Mouse (Mus musculus) monocyte, adult 5-6 weeks (primary cell): ENCODE results near the gene Wnt16. TPM values are rescaled to one million over a fixed set of nuclear protein-coding genes. Genes with fewer than 3 reads are reported as not detected.
"Not testable (repeated sequence)": the region's sequence is repeated elsewhere in the genome, so short reads cannot be mapped to it uniquely, and the experiment has no call there.

Source experiments
- ATAC-seq: fragments of 153-309, 156-312 bp; replicated peaks from 2 replicates; pipeline ENCODE4 v1.8.0; 2017; ENCODE audit warnings: mild to moderate bottlenecking; ENCODE audit not compliant: low TSS enrichment, insufficient number of reproducible peaks, severe bottlenecking, poor library complexity, low FRiP score
- total RNA-seq: library from RNA; stranded (forward); fragments of 200-1000, 200-491, 200-594 nt; gene quantifications from 3 replicates; pipeline ENCODE4 v1.2.3, GENCODE M21; 2017

The Wnt16 gene
- not detected in 3 replicates for total RNA-seq

DNA sequence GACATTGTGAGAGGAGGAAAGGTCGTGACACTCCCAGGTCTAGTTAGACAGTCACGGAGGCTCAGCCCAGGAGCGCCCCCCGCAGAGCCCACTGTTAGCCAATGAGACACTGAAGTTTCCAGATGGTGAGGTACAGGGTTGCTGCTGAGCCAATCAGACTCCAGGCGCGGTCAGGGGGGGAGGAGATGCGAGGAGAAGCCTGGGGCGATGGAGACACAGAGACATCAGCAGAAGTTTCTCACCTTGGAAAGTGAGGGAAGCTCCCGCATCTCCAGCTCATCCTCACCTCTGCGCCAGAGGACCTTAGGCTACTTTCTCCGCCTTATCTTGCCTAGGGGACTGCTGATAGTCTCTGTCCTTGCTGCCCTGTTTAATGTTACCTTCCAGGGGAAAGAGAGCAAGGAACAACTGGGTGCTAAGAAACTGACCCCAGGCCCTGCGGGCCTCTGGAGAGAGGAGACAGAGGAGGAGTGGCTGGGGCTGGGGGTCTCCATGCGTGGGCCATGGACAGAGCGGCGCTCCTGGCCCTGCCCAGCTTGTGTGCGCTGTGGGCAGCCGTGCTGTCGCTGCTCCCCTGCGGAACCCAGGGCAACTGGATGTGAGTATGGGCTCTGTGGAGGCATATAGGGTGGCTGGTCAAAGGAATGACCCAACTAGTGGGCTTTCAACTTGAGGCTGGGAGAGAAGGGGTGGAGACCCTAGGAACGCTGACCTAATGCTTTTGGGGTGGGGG is at the start of gene Wnt16:
Gene Wnt16, plus strand, starts transcription at position 224 of the 733 bp plus-strand sequence.
- ATAC-seq: no peak

DNA sequence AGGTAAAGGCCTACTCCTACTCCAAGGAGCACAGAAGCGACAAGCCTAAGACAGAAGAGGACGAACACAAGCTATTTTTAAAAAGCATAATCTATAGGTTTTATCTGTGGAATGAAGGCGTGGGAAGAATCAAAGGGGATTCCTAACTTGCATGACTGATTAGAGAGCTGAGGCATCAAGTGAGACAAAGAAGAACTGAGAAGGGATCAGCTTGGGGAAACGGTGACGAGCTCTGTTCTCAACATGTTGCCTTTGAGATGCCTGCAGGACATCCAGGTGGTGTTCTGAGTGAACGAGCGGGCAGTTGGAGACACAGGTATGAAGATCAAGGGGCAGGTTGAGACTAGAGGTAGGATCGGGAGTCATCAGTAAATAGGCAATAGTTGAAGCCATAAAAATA is 44.7 kb upstream of the Wnt16 start:
- no peak for ATAC-seq

DNA sequence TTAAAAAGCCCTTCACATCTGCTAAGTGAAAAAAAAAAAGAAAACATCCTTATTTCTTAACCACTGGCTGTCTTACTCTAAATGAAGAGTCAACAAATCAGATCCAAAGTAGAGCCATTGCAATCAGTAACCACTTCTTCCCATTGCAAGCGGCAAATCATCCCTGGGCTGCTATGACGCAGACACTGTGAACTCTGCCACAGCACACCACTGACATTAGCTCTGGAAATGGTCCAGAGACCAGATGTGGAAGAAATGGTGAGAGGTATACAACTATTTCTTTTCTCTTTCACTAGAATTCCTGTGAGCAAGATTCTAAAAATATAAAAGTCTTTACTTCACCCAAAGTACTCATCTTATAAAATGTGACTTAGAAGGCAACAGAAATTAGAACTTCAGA is 41.3 kb upstream of the Wnt16 start:
- ATAC-seq: no peak

DNA sequence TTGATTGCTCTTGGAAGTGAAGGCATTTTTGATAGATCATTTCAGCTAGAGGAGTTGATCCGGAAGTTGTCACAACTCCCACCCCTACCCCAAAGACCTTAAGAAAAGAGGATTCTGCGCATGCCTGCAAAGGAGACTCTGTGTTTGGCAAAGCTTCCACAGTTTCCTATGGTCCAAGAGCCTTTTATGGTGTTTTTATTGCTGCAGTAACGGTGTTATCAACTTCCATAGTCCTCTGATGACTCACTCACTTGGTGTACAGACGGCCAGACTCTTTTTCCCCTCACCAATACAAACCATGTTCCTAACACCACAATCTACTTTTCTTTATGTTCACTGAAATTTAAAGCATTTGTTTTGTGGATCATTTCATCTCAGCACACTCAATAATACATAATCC is 29.2 kb upstream of the Wnt16 start:
- no peak for ATAC-seq

DNA sequence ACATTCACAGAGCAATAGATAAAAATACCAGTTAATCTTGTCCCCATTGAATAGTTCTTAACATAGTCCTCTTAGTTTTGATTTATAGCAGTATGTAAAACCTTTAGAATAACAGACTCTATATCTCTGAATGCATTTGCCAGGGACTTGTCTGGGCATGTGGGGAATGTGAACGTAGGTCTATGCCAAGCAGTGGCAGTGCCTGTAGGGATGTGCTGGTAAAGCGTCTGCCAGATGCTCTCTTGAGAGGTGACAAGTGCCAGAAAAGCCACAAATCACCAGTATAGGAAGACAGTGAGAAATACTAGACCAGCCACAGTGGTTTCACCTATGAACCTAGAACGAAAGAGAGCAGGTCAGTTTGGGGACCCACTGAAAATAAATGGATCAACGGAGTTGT is 25.5 kb upstream of the Wnt16 start:
- no peak for ATAC-seq

DNA sequence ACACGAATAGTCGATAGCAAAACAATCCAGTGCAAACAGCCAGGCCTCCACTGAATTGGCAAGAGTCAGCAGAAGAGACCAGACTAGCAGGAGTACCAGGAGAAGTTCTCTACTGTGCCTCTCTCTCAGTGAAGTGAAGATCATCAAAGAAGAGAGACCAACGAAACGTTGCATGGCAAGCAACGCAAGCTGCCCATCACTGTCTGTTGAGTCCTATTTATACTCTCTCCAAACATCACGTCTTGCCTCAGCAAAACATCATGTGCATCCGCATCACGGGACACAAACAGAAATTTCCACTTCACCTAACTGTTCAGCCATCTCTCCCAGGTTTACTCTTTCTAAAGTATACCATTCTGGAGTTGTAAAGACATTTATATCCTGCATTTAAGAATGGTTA is 23.9 kb upstream of the Wnt16 start:
- not testable (repeated sequence) for ATAC-seq

DNA sequence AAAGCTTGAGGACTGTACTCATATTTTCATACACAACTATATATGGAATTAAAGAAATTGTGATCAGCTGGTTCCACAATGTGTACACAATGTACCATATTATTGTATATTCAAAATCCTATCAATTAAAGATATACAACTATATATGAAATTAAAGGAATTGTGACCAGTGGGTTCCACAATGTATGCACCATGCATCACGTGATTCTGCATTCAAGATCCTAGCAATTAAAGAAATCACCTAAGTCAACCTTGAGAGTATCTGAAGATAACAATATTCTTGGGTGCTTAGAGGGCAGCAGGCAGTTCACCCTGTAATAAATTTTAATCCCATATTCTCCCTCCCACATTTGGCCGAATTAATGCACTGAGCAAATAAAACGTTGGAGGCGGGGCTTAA is 22.0 kb upstream of the Wnt16 start:
- ATAC-seq: no peak

DNA sequence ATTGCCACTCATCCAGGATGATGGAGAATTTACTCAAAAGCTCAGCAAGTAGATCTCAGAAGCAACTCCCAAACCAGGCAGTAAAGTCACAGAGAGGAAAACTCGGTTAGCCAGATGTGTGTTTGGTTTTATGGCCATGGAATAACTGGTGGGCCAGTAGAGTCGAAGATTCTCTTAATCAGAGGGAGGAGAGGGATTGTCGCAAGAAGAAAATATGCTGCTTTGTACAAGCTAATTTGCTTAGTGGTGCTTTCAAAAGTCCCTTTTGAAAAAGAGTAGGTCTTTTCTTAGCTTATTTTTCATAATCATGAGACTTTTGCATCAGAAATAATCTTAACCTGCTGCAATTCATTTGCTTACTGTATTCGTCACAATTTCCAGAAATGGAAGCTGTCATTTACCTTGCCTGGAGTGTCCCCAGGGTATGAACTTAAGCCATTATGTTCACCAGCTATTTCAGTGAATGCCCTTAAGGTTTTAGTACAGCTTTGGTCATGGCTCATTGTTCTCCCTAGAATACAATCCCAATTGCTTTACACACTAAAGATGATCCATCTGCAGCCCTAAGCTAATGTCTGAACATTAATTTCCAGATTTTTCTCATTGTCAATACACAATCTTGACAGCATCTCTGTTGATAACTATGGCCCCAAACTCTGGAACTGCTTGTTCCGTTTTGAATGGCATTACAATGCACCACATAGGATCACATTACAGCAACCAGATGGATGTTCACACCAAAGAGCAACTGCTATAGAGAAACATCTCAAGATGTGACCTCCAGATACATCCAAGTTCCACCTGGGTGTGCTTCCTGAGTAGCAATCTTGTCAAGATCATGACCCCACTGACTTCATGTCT is 20.0 kb upstream of the Wnt16 start:
- no peak for ATAC-seq

DNA sequence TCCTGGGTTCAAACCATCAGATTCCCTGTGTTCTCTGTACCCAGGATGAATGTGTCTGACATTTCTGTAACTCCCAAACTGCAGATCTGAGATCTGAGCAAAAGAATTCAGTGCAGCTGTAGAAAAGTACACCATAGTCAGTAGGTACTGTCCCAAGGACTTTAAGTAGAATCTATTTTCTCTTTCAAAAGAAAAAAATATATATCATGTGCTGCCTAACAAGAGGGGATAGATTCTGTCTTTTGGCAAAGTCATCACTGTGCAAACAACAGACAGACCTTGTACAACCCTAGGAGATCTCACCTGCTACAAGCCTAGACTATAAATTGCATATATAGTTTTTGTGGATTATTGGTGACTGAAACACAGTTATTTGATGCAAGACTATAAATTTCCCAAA is 19.4 kb upstream of the Wnt16 start:
- no peak for ATAC-seq

DNA sequence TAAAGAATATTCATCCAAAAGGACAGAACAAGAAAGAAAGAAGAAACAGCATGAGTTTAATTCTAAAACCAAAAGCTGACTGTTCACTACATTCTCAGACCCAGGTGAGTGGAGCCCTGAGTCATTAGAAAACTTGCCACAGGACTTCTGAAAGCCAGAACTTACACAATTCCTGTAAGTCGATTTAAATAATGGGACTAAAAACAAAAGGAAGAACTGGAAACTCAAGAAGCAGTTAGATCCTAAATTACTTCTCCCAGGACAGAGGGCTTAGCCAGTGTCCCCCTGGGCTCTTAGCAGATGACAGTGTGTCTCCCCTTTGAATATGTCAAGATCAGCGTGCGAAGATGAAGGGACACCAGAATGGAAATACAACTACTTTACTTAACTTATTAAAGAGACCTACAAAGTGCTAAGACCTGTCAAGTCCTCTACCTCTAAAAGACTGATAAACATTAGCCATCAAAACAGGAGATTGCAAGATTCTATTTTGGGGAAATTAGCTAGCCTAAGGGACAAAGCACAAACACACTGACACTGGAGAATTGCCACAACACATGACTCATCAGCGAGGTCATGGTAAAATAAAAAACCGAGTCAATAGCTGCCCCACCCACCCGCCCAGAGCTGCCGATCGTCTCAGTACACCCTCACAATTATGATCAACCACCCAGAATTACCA is 18.0 kb upstream of the Wnt16 start:
- ATAC-seq: no peak

DNA sequence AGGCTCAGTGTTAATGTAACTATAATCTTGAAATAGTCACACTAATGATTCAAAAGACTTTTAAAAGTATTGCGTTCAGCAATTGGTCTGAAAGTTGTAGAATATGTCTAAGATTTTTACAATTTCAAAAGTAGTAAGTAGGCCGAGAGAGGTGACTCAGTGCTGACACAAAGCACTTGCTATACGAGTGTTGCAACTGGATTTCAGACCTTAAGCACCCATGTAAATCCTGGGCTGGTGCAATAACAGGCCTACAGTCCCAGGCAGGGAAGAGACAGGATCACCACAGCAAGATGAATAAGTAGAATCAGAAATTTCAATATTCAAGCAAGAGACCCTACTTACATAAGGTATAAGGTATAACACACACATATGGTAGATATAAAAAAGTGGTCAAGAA is 10.1 kb upstream of the Wnt16 start:
- ATAC-seq: no peak

DNA sequence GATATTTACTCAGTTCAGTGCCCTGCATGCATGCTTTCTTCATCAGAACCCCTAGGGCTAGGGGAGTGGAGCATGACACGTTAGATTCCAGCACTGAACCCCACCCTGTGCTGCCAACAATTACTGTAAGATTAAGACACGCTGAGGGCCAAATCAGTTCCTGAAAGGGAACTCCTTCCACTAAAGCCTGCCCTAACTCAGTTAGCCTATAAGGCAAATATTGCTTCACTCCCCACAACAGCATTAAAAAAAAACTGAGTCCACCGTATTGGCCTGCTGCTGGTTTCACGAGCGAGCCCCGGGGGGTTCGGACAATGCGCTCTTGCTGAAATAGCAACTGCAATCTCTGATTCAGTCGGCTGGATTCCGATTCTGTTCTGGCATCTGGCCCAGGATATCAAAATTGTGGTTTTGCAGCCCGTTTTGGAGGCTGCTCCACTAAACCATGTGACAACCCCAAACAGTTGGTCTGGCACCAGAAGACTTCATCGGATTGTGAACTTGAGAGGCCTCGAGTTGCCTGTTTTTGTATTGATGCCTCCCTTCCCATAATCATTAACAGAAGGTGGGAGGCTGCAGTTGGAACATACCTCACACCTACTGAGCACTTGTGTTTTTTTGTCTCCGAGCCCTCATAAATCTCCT is 7.7 kb upstream of the Wnt16 start:
- no peak for ATAC-seq

DNA sequence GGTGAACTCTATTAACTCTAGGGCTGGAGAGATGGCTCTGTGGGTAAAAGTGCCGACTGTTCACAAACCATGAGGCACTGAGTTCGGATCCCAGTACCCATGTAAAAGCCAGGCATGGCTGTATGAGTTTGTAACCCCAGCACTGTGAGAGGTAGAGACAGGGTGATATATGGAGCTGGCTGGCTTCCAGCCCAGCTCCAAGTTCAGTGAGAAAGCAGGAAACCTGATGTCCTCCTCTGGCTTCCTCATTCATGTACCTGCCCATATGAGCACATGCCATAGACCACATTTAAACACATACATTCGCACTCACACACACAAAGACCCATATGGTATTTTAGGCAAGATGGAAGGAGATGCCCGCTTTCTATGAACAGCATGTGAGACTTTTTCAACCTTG is 5.6 kb upstream of the Wnt16 start:
- ATAC-seq: no peak

DNA sequence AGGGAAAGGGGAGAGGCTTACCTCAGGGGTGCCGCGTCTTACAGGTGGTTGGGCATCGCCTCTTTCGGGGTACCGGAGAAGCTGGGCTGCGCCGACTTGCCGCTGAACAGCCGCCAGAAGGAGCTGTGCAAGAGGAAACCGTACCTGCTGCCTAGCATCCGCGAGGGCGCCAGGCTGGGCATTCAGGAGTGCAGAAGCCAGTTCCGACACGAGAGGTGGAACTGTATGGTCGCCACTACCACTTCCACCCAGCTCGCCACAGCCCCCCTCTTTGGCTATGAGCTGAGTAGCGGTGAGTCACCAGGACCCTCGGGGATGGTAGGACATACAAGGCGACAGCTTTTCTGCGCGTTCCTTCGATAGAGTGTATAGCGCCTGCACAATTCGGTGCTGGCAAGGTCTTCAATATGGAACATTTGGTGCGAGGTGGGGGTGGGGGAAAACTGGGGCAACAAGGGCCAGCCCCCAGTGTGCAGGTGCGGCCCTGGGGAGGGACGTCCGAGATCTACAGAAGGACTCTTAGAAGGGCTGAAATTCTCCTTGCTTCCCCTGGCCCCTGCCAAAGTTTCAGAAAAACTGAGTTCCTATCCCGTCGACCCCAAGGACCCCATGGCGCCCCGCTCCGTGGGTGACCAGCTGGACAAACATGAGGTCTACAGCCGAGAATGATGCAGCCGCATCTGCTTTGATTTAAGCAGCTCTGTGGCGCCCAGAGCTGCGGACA is 872 bp downstream of the Wnt16 start:
- no peak; the same call in 1 of the 2 replicates for ATAC-seq

DNA sequence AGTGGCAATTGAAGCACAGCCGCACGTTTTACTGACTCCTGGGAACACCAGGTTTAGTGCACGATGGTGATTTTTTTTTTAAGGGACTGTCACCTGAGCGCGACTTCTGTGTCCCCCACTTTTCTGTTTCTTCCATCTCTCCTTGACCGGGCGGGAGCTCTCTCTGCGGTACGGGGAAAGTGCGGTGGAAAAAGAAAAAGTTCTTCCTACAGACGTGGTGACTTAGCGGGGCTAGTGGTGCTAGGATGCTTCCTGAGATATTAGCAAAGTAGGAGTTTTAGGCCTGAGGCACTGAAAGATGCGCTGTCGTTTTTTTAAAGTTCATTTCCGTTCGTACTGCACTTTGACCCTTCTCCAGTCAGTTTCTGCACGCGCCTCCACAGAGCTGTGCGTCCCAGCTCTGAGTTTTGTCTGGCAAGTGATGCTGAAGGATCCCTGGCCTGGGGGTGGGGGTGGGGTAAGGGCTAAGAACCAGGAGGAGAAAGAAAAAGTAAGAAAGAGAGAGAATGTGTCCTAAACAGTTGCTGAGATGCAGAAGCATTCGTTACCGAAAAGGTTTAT is 1.5 kb downstream of the Wnt16 start:
- no peak for ATAC-seq

DNA sequence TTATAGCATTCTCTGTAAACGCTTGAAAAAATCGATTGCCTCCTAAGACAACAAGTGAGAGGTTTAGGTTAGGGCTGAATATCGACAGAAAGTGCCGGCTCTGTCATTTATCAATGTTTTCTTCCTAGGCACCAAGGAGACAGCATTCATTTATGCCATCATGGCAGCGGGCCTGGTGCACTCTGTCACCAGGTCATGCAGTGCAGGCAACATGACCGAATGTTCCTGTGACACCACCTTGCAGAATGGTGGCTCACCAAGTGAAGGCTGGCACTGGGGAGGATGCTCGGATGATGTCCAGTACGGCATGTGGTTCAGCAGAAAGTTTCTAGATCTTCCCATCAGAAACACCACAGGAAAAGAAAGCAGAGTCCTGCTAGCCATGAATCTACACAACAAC is 2.8 kb downstream of the Wnt16 start:
- no peak for ATAC-seq

DNA sequence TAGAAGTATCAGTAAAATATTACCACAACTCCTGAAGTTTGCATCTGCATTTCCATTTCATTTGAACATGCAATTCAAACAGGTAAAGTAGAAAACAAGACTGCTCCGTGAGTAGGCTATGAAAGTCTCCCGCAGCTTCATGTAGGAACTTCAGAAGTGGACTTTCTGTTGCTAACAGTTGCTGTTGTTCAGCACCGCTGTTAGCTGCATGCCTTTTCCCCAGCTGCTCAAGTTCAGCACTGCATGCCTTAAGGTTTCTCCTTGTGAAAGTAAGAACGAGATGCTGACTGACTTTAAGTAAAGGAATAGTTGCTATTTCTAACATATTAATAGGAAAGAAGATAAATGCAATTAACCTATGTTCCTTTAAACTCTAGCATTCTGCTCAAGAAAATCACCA is 4.0 kb downstream of the Wnt16 start:
- ATAC-seq: no peak

DNA sequence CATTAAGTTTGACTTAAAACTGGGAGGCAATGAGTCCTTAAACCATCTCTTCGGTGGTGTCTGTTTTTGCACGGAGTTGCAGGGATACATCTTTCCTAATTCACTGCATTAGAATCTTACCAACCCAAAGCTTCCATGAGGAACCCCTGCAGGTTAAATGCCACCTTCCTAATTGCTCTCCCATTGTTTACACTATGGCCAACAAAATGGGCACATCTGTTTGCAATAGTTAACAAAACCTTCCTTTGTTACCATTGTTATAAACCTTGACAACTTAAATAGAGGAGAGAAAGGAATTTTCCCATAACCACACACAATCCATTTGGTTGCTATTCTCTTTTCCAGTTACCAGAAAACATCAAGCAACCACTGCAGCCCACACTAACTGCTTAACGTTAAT is 5.9 kb downstream of the Wnt16 start:
- ATAC-seq: no peak
